Mouse (Mus musculus): ENCODE measurements at regions not wholly inside any gene's neighbourhood (a gene's known extent, or its start where the extent isn't known, plus 50 kb on each side); places are given as distances from the start of the nearest gene placed in this dataset.
A peak's percentile ranks its signal among the peaks of the same experiment; 100 is the strongest.

DNA sequence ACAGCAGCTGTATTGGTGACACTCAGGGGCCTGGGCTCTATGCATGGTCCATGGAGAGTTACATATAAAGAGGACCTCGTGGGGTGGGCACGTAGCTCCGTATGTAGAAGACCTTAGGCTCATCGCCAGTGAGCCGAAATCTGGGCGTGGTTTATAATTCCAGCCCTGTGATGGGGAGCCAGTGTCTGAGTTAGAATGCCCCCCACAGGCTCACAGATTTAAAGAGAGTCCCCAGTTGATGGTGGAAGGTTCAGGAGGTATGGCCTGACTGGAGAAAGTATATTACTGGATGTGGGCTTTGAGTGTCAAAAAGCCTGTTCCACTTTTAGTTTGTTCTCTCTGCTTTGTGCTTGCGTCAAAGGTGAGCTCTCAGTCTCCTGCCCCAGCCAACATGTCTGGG lies 54.8 kb downstream of the 1700122O11Rik start:
- no peak for DNase-seq (ENCODE audit: low spot score)
- Histone ChIP-seq H3K27me3 (replicated peaks; ENCODE audit: insufficient read depth, low read length) (no peaks in the 10 kb centered on the region), H3K4me1 (ENCODE audit: insufficient read depth, low read depth, low read length) (no peaks in the 10 kb centered on the region), H3K9me3 (ENCODE audit: low read length) (no peaks in the 10 kb centered on the region), H3K9ac (replicated peaks; ENCODE audit: low read depth) (no peak overlapping the region), H3K4me2 (replicated peaks; ENCODE audit: low read depth, low read length) (no peak overlapping the region), H3K36me3 (ENCODE audit: insufficient read depth, low read length) (no peaks in the 10 kb centered on the region), H3K4me3 (ENCODE audit: low read depth, low read length) (no peak overlapping the region), H3K27ac (ENCODE audit: low read length) (no peak overlapping the region)
- WGBS = 87% methylated on average over 7 of the region's 7 CpGs
- TF ChIP-seq EP300 (IDR thresholded peaks at IDR 0.05) (no peak), CTCF (IDR thresholded peaks at IDR 0.05) (no peak)
- no peak for ATAC-seq

DNA sequence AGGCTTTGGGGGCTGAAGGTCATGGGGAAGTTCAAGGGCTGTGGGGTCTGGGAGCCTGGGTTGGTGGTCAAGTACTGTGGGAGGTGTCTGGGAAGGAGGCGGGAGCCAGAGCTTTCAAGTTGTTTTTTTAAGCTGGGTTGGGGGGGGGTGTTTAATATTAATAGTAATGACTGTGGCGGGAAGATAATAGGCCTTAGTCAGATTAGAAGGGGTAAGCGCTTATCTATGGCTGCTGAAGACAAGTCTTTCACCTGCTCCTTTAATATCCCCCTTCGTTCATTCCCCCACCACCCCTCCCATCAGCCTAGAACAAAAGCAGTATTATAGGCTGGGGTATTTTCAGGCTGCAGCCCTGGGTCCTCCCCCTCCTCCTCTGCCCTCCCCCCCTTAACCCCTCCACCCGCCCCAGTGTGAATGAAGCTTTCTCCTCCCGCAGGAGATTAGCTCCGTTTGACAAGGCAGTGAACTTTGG lies 56.5 kb downstream of the 1700122O11Rik start:
- no peak overlapping the region for H3K4me3 ChIP-seq (ENCODE audit: low read depth, low read length)
- H3K27ac ChIP-seq (ENCODE audit: low read length) = no peak overlapping the region
- no peak for TF ChIP-seq EP300 (IDR thresholded peaks at IDR 0.05)
- no peak for TF ChIP-seq CTCF (IDR thresholded peaks at IDR 0.05)
- H3K4me1 ChIP-seq (ENCODE audit: insufficient read depth, low read depth, low read length) = no peaks in the 10 kb centered on the region
- no peaks in the 10 kb centered on the region for H3K27me3 ChIP-seq (replicated peaks; ENCODE audit: insufficient read depth, low read length)
- 37% methylated on average over 7 of the region's 7 CpGs for WGBS
- DNase-seq (ENCODE audit: low spot score) = no peak
- no peaks in the 10 kb centered on the region for H3K9me3 ChIP-seq (ENCODE audit: low read length)
- H3K4me2 ChIP-seq (replicated peaks; ENCODE audit: low read depth, low read length) = no peak overlapping the region
- ATAC-seq = no peak
- no peaks in the 10 kb centered on the region for H3K36me3 ChIP-seq (ENCODE audit: insufficient read depth, low read length)
- no peak overlapping the region for H3K9ac ChIP-seq (replicated peaks; ENCODE audit: low read depth)

DNA sequence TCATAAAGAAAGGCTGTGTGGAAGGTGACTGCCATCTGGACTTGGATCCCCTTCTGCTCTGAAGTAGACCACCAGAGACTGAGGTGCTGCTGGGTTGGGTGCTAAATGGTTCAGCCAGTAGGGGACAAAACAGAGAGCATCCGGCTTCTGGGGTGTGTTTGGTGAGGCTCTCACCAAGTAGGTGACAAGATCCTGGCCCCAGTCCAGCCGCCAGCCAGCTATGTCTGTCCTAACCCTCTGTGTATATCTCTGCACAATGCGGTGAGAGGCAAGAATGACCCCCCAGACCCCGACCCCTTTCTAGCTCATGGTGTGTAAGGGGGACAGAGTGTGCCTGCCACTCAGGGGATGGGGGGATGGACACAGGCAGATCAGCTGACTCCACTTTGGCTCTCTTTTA lies 54.8 kb upstream of the Foxp4 start:
- DNase-seq (ENCODE audit: low spot score) = no peak
- no peak overlapping the region for H3K4me3 ChIP-seq (ENCODE audit: low read depth, low read length)
- 34% methylated on average over 4 of the region's 4 CpGs for WGBS
- peaks cover 16% of the 10 kb centered on the region for H3K4me1 ChIP-seq (ENCODE audit: insufficient read depth, low read depth, low read length)
- TF ChIP-seq CTCF (IDR thresholded peaks at IDR 0.05) = no peak
- TF ChIP-seq EP300 (IDR thresholded peaks at IDR 0.05) = no peak
- H3K36me3 ChIP-seq (ENCODE audit: insufficient read depth, low read length) = no peaks in the 10 kb centered on the region
- no peak overlapping the region for H3K9ac ChIP-seq (replicated peaks; ENCODE audit: low read depth)
- no peaks in the 10 kb centered on the region for H3K9me3 ChIP-seq (ENCODE audit: low read length)
- ATAC-seq = no peak
- no peaks in the 10 kb centered on the region for H3K27me3 ChIP-seq (replicated peaks; ENCODE audit: insufficient read depth, low read length)
- H3K4me2 ChIP-seq (replicated peaks; ENCODE audit: low read depth, low read length) = no peak overlapping the region
- no peak overlapping the region for H3K27ac ChIP-seq (ENCODE audit: low read length)

DNA sequence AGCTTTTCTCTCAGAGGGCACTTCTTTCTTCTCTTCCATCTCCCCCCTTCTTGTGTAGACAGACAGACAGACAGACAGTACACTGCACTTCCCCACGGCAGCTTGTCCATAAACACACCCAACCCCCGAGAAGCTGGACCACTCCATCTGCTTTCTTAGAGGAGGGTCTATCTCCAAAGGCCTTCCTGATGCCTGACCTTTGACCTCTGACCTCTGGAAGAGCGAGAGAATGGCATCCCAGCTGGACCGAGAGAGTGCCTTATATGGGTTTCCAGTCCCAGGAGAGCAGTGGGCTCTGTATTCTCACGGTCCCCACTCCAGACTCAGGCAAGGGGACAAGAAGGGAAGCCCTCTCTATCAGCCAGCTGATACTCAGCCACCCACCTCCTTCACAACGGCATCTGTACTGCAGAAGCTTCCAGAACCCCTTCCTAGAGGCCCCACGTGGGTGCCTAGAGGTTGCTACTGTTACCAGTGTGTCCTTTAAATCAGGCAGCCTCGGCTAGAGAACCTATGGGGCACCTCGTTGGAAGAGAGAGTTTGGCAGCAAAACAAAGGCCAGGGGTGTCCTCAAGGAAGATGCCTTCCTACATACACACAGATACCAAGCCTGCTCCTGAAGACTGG lies 54.1 kb upstream of the Foxp4 start:
- peaks cover 22% of the 10 kb centered on the region for H3K4me1 ChIP-seq (ENCODE audit: insufficient read depth, low read depth, low read length)
- H3K9ac ChIP-seq (replicated peaks; ENCODE audit: low read depth) = no peak overlapping the region
- H3K27ac ChIP-seq (ENCODE audit: low read length) = no peak overlapping the region
- TF ChIP-seq EP300 (IDR thresholded peaks at IDR 0.05) (no peak), CTCF (IDR thresholded peaks at IDR 0.05) (no peak)
- H3K4me3 ChIP-seq (ENCODE audit: low read depth, low read length) = no peak overlapping the region
- no peaks in the 10 kb centered on the region for H3K27me3 ChIP-seq (replicated peaks; ENCODE audit: insufficient read depth, low read length)
- DNase-seq (ENCODE audit: low spot score) (no peak), ATAC-seq (no peak)
- H3K9me3 ChIP-seq (ENCODE audit: low read length) = no peaks in the 10 kb centered on the region
- WGBS = 37% methylated on average over 9 of the region's 9 CpGs
- no peak overlapping the region for H3K4me2 ChIP-seq (replicated peaks; ENCODE audit: low read depth, low read length)
- H3K36me3 ChIP-seq (ENCODE audit: insufficient read depth, low read length) = no peaks in the 10 kb centered on the region

DNA sequence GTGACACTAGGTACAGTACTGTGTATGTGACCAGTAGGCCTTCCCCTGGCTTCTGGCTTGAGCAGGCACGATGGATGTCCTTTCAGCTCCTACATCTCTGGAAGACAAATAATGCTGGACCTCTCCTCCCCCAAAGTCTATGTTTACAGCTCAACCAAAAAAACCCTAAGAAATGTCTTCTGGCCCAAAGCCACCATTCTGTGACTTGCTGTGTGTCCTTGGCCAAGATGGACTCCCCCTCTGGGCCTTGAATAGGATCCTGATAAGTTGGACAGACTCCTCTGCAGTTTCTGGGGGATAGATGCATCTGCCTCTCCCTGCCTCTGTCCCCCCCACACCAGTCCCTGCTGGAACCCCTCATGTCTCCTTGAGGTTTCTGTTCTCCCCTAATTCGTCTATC lies 53.6 kb upstream of the Foxp4 start:
- no peak overlapping the region for H3K27ac ChIP-seq (ENCODE audit: low read length)
- 61% methylated on average over 2 of the region's 2 CpGs for whole genome bisulfite sequencing

DNA sequence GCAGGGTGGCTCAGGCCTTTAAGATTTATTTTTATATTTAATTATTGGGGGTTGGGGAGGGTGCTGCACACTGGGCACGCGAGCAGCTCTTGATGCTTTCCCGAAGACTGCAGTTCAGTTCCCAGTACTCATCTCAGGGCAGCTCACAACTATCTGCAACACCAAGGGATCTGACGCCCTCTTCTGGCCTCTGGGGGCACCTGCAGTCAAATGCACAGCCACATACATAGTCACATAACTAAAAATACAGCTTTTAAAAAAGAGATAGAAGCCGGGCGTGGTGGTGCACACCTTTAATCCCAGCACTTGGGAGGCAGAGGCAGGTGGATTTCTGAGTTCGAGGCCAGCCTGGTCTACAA lies 52.5 kb upstream of the Foxp4 start:
- 0 out of 2 replicates have a peak overlapping the region, but pooled peaks have one; percentile 73 for H3K27ac ChIP-seq (ENCODE audit: low read length)
- H3K4me2 ChIP-seq (replicated peaks; ENCODE audit: low read depth, low read length) = no peak overlapping the region
- no peaks in the 10 kb centered on the region for H3K9me3 ChIP-seq (ENCODE audit: low read length)
- TF ChIP-seq CTCF (IDR thresholded peaks at IDR 0.05) (peak; percentile 40), EP300 (IDR thresholded peaks at IDR 0.05) (no peak)
- 88% methylated on average over 7 of the region's 7 CpGs for WGBS
- no peak for ATAC-seq
- DNase-seq (ENCODE audit: low spot score) = no peak
- no peaks in the 10 kb centered on the region for H3K27me3 ChIP-seq (replicated peaks; ENCODE audit: insufficient read depth, low read length)
- peaks cover 22% of the 10 kb centered on the region for H3K4me1 ChIP-seq (ENCODE audit: insufficient read depth, low read depth, low read length)
- H3K4me3 ChIP-seq (ENCODE audit: low read depth, low read length) = no peak overlapping the region
- no peaks in the 10 kb centered on the region for H3K36me3 ChIP-seq (ENCODE audit: insufficient read depth, low read length)
- H3K9ac ChIP-seq (replicated peaks; ENCODE audit: low read depth) = no peak overlapping the region

More for the DNA sequence above, 53.6 kb upstream of the Foxp4 start:
- H3K4me3 ChIP-seq (ENCODE audit: low read depth, low read length) = no peak overlapping the region
- H3K9ac ChIP-seq (replicated peaks; ENCODE audit: low read depth) = no peak overlapping the region
- ATAC-seq = no peak
- H3K36me3 ChIP-seq (ENCODE audit: insufficient read depth, low read length) = no peaks in the 10 kb centered on the region
- TF ChIP-seq CTCF (IDR thresholded peaks at IDR 0.05) (no peak), EP300 (IDR thresholded peaks at IDR 0.05) (no peak)
- no peaks in the 10 kb centered on the region for H3K27me3 ChIP-seq (replicated peaks; ENCODE audit: insufficient read depth, low read length)
- H3K4me1 ChIP-seq (ENCODE audit: insufficient read depth, low read depth, low read length) = peaks cover 22% of the 10 kb centered on the region
- no peak overlapping the region for H3K4me2 ChIP-seq (replicated peaks; ENCODE audit: low read depth, low read length)
- DNase-seq (ENCODE audit: low spot score) = no peak
- H3K9me3 ChIP-seq (ENCODE audit: low read length) = no peaks in the 10 kb centered on the region
